Mouse (Mus musculus) ES-Bruce4 (cell line): ENCODE measurements at regions not wholly inside any gene's neighbourhood (a gene's known extent, or its start where the extent isn't known, plus 50 kb on each side); places are given as distances from the start of the nearest gene placed in this dataset.

Experiments
- CTCF ChIP-seq: IDR thresholded peaks from one replicate; pipeline ENCODE4 v1.8.1; 2011; ENCODE audit warnings: low read depth, low read length
- EP300 ChIP-seq: IDR thresholded peaks from 2 replicates; pipeline ENCODE4 v1.6.1; 2011; ENCODE audit warnings: low read depth, low read length; ENCODE audit not compliant: insufficient read depth
- POLR2A ChIP-seq: IDR thresholded peaks from one replicate; pipeline ENCODE4 v1.8.1; 2011; ENCODE audit warnings: low read length; ENCODE audit not compliant: insufficient read depth

DNA sequence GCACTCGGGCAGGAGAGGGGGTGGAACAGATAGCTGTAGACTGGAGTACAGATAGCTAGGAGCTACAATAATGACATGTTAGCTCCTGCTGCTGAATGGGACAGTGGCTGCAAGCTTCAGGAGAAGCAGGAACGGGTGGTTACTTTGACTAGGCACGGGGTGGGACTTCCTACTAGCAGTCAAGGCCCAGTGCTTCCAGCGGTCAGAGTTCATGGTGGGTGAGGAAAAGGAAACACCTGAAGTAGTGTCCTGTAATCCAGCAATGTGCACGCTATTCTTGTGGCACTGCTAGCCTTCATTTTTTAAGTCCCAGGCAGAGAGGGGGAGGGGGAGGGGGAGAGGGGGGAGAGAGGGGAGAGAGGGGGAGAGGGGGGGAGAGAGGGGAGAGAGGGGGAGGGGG, 684.5 kb upstream of the Igfbp3 start:
- TF ChIP-seq POLR2A = no peak
- no peak for TF ChIP-seq CTCF
- no peak for TF ChIP-seq EP300
